ENCODE assay signal across 10 mouse cellular contexts in the genomic region with DNA sequence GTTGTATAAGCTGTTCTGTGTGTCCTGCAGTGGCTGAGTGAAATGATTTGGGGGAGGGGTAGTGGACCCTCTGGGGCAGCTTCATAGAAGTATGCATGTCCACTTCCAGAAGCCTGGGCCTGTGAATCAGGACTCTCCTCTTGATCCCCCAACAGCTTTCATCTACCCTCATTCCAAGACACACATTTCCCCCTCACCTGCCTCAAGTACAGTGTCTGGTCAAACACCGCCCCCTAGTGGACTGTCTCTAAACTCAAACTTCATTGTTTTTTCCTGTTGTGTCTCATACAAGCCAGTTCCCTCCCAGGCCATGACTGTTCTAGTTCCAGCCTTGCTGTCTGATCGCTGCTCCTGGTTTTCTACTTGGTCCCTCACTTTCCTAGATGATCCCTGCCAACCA. TPM values are rescaled to one million over a fixed set of nuclear protein-coding genes. Genes with fewer than 3 reads are reported as not detected.
DNase-seq lines count a peak whose midpoint lies in the region; ATAC-seq and TF ChIP-seq lines count a peak whose summit lies in the region.
"Had no signal": no experiment of that assay in that cellular context is flagged by ENCODE, and none has a peak within 500 bp of the region (broad histone marks: within the 10 kb centered on the region; RNA-seq: fewer than 3 reads in every experiment).

No protein-coding gene starts in this region.

- intact Hi-C loops in heart, postnatal 25 days (cut with DNase I), result loop anchor here (1.0 to 10.0 kb wide), 3 partner anchors 31 to 1277 kb away; no protein-coding TSS in a partner anchor

- WGBS in forebrain, postnatal 0 days, result 22% methylated on average over 2 of the region's 2 CpGs
- 15% methylated on average over 2 of the region's 2 CpGs for WGBS in large intestine, adult 2 months

- TF ChIP-seq EP300 in ES-Bruce4 (IDR thresholded peaks at IDR 0.05; ENCODE audit: insufficient read depth, low read depth, low read length), result no peak

- H3K4me2 ChIP-seq in forebrain, postnatal 0 days (ENCODE audit: low read depth), result no peak overlapping the region
- H3K4me2 ChIP-seq: hindbrain, embryonic 15.5 days; stomach, embryonic 15.5 days had no signal

- no peak overlapping the region for H3K27ac ChIP-seq in ES-Bruce4 (ENCODE audit: insufficient read depth, low read length)
- H3K27ac ChIP-seq in forebrain, postnatal 0 days (ENCODE audit: low read depth, low read length), result no peak overlapping the region
- H3K27ac ChIP-seq: hindbrain, embryonic 15.5 days; stomach, embryonic 15.5 days had no signal

- no peak overlapping the region for H3K4me3 ChIP-seq in ES-Bruce4 (ENCODE audit: low read depth, low read length)
- no peak overlapping the region for H3K4me3 ChIP-seq in forebrain, postnatal 0 days (ENCODE audit: low read depth, low read length)
- H3K4me3 ChIP-seq: hindbrain, embryonic 15.5 days; stomach, embryonic 15.5 days had no signal

- ATAC-seq in forebrain, postnatal 0 days, result peak; percentile 12; the same call in 1 of the 2 replicates
- ATAC-seq in megakaryocyte progenitor cell, adult 5-6 weeks (replicated peaks; ENCODE audit: poor library complexity), result peak; percentile 77

- DNase-seq in heart, adult 18-20 months, result peak; percentile 27 to 82
- no peak for DNase-seq in heart, postnatal 25 days (ENCODE audit: low spot score)
- peak; percentile 15 for DNase-seq in c-Kit-positive CD71-positive TER-119-positive erythroid progenitor cells, embryonic 14.5 days (ENCODE audit: low spot score)
- DNase-seq in forebrain, postnatal 0 days, result peak; percentile 53
- peak; percentile 39 for DNase-seq in large intestine, adult 2 months (ENCODE audit: low read depth, low spot score)
- DNase-seq in spleen, postnatal 4 days (ENCODE audit: low spot score in 2 of 2), result peak; percentile 46 to 83

- no peak overlapping the region for H3K9ac ChIP-seq in ES-Bruce4 (ENCODE audit: low read depth, poor library complexity, severe bottlenecking)
- no peak overlapping the region for H3K9ac ChIP-seq in forebrain, postnatal 0 days
- H3K9ac ChIP-seq: hindbrain, embryonic 15.5 days; stomach, embryonic 15.5 days had no signal

- no peaks in the 10 kb centered on the region for H3K27me3 ChIP-seq in ES-Bruce4 (ENCODE audit: control insufficient read depth, insufficient read depth, low read length, poor library complexity, severe bottlenecking)
- H3K27me3 ChIP-seq in forebrain, postnatal 0 days (ENCODE audit: insufficient read depth, low read length), result no peaks in the 10 kb centered on the region
- H3K27me3 ChIP-seq: hindbrain, embryonic 15.5 days; stomach, embryonic 15.5 days had no signal

- peak; percentile 36 for TF ChIP-seq CTCF in ES-Bruce4 (IDR thresholded peaks at IDR 0.05; ENCODE audit: low read depth, low read length)
- peak; percentile 73 for TF ChIP-seq CTCF in forebrain, postnatal 0 days (IDR thresholded peaks at IDR 0.05; ENCODE audit: low read depth)

- H3K36me3 ChIP-seq in ES-Bruce4 (ENCODE audit: control insufficient read depth, insufficient read depth, low read length, poor library complexity, severe bottlenecking), result no peaks in the 10 kb centered on the region
- H3K36me3 ChIP-seq in forebrain, postnatal 0 days (ENCODE audit: insufficient read depth), result no peaks in the 10 kb centered on the region
- H3K36me3 ChIP-seq: hindbrain, embryonic 15.5 days had no signal

- no peak for TF ChIP-seq POLR2A in ES-Bruce4 (IDR thresholded peaks at IDR 0.05; ENCODE audit: insufficient read depth, low read length)

- H3K4me1 ChIP-seq in ES-Bruce4 (ENCODE audit: control insufficient read depth, insufficient read depth, low read length), result no peaks in the 10 kb centered on the region
- no peaks in the 10 kb centered on the region for H3K4me1 ChIP-seq in forebrain, postnatal 0 days (ENCODE audit: insufficient read depth)
- H3K4me1 ChIP-seq: hindbrain, embryonic 15.5 days; stomach, embryonic 15.5 days had no signal

- H3K9me3 ChIP-seq in ES-Bruce4 (replicated peaks; ENCODE audit: control insufficient read depth, insufficient read depth, low read length, poor library complexity, severe bottlenecking), result no peaks in the 10 kb centered on the region
- no peaks in the 10 kb centered on the region for H3K9me3 ChIP-seq in forebrain, postnatal 0 days (ENCODE audit: low read length)
- H3K9me3 ChIP-seq: hindbrain, embryonic 15.5 days; stomach, embryonic 15.5 days had no signal

RNA-seq across cellular contexts. Expression of a gene that starts 9.9 kb away (rescaled TPM):
- not detected for total RNA-seq in heart, adult 18-20 months (2021)
- total RNA-seq in heart, postnatal 25 days (2021), result not detected
- polyA plus RNA-seq in ES-Bruce4 (2011; ENCODE audit: insufficient read depth, insufficient read length, low read depth, missing spikeins), result 0.63 and 1.9 TPM in 2 replicates
- total RNA-seq in forebrain, postnatal 0 days (2014; rRNA removed), result 0.15 TPM in 1 of 2 replicates, not detected in the other
- polyA plus RNA-seq in forebrain, postnatal 0 days (2015; fragmentation: Nextera tagmentation; extraction: Ambion mirVana), result 0.18 TPM in 1 of 2 replicates, not detected in the other
- polyA plus RNA-seq in large intestine, adult 2 months (2012; rRNA removed), result 0.04 and 0.14 TPM in 2 replicates
- total RNA-seq in megakaryocyte progenitor cell, adult 5-6 weeks (2015), result not detected in 2 replicates
- total RNA-seq in megakaryocyte progenitor cell, adult 5-6 weeks (2017), result not detected in 2 replicates

RNA-seq across cellular contexts. Expression of a gene that starts 53.1 kb away (rescaled TPM):
- not detected for total RNA-seq in heart, adult 18-20 months (2021)
- total RNA-seq in heart, postnatal 25 days (2021), result not detected
- not detected in 2 replicates for polyA plus RNA-seq in ES-Bruce4 (2011; ENCODE audit: insufficient read depth, insufficient read length, low read depth, missing spikeins)
- total RNA-seq in forebrain, postnatal 0 days (2014; rRNA removed), result not detected in 2 replicates
- polyA plus RNA-seq in forebrain, postnatal 0 days (2015; fragmentation: Nextera tagmentation; extraction: Ambion mirVana), result not detected in 2 replicates
- polyA plus RNA-seq in large intestine, adult 2 months (2012; rRNA removed), result not detected in 2 replicates
- total RNA-seq in megakaryocyte progenitor cell, adult 5-6 weeks (2015), result not detected in 2 replicates
- total RNA-seq in megakaryocyte progenitor cell, adult 5-6 weeks (2017), result not detected in 2 replicates
- polyA plus RNA-seq: hindbrain, embryonic 15.5 days; stomach, embryonic 15.5 days had no signal
